Mouse (Mus musculus) brown adipose tissue, adult 24 weeks (tissue): ENCODE data around the gene Atp5l. TPM values are rescaled to one million over a fixed set of nuclear protein-coding genes. Genes with fewer than 3 reads are reported as not detected.
A peak's percentile ranks its signal among the peaks of the same experiment; 100 is the strongest.
"Not testable (repeated sequence)": the region's sequence is repeated elsewhere in the genome, so short reads cannot be mapped to it uniquely, and the experiment has no call there.

Source experiments
- H3K27ac ChIP-seq: fragments of 200-500 bp; replicated peaks from 2 replicates; pipeline ENCODE4 v1.5.1; 2012; ENCODE audit warnings: low read depth, mild to moderate bottlenecking, low read length
- H3K4me1 ChIP-seq: fragments of 200-500 bp; 2 replicates; pipeline ENCODE4 v1.6.1; 2012; ENCODE audit warnings: low read length, mixed read lengths; ENCODE audit not compliant: control insufficient read depth, insufficient read depth, insufficient read length
- H3K4me3 ChIP-seq: fragments of 200-500 bp; 2 replicates; pipeline ENCODE4 v1.5.1; 2012; ENCODE audit warnings: low read depth, mild to moderate bottlenecking, low read length, moderate library complexity; ENCODE audit not compliant: insufficient read depth
- polyA plus RNA-seq: library from polyadenylated mRNA; stranded (reverse); fragments of >200 nt; gene quantifications from 2 replicates; pipeline ENCODE4 v1.2.4, GENCODE M21; 2012; ENCODE audit not compliant: missing spikeins, insufficient read depth, insufficient read length

Atp5l gene
- polyA plus RNA-seq: 2,562 and 2,957 TPM in 2 replicates

GRCm38 (mm10) chr9:44920374-44921122, at the start of gene Atp5l:
TSS of gene Atp5l (minus strand) at chr9:44920742.
- no peaks in the 10 kb centered on the region for H3K4me1 ChIP-seq
- H3K27ac ChIP-seq: peak within 1 kb of the TSS; percentile 98
- peak within 1 kb of the TSS; percentile 99 for H3K4me3 ChIP-seq

- no peak overlapping the region for H3K4me3 ChIP-seq
- 0 out of 2 replicates have a peak, but pooled peaks cover 2% of the 10 kb centered on the region for H3K4me1 ChIP-seq
- no peak overlapping the region for H3K27ac ChIP-seq
Observed at GRCm38 (mm10) chr9:44969450-44969849, 48.9 kb upstream of the Atp5l start.

GRCm38 (mm10) chr9:44967763-44968162, 47.2 kb upstream of the Atp5l start:
- H3K4me3 ChIP-seq, H3K4me1 ChIP-seq, H3K27ac ChIP-seq: not testable (repeated sequence)

GRCm38 (mm10) chr9:44966815-44967242, 46.3 kb upstream of the Atp5l start:
- Histone ChIP-seq H3K4me3 (no peak overlapping the region), H3K27ac (no peak overlapping the region)

GRCm38 (mm10) chr9:44965833-44966466, 45.4 kb upstream of the Atp5l start:
- H3K4me3 ChIP-seq: peak overlapping the region; percentile 64
- peak overlapping the region; percentile 71 for H3K27ac ChIP-seq
- H3K4me1 ChIP-seq: 0 out of 2 replicates have a peak, but pooled peaks cover 2% of the 10 kb centered on the region

More at GRCm38 (mm10) chr9:44966815-44967242, 46.3 kb upstream of the Atp5l start:
- H3K4me1 ChIP-seq: 0 out of 2 replicates have a peak, but pooled peaks cover 2% of the 10 kb centered on the region

- peak within 1 kb of the TSS; percentile 71 for H3K27ac ChIP-seq
- peak within 1 kb of the TSS; percentile 85 for H3K4me3 ChIP-seq
- 0 out of 2 replicates have a peak, but pooled peaks cover 2% of the 10 kb centered on the region for H3K4me1 ChIP-seq
Observed at GRCm38 (mm10) chr9:44965126-44965832, 44.7 kb upstream of the Atp5l start, which contains the start of gene Ube4a. TSS of gene Ube4a (minus strand) at chr9:44965600.

- no peaks in the 10 kb centered on the region for H3K4me1 ChIP-seq
- H3K27ac ChIP-seq: no peak overlapping the region
- no peak overlapping the region for H3K4me3 ChIP-seq
Observed at GRCm38 (mm10) chr9:44954432-44954831, 33.9 kb upstream of the Atp5l start.

- no peak overlapping the region for H3K27ac ChIP-seq
- H3K4me3 ChIP-seq: no peak overlapping the region
- 0 out of 2 replicates have a peak, but pooled peaks cover 3% of the 10 kb centered on the region for H3K4me1 ChIP-seq
Observed at GRCm38 (mm10) chr9:44947836-44948235, 27.3 kb upstream of the Atp5l start.

- Histone ChIP-seq H3K4me1 (0 out of 2 replicates have a peak, but pooled peaks cover 3% of the 10 kb centered on the region), H3K27ac (no peak overlapping the region), H3K4me3 (no peak overlapping the region)
Observed at GRCm38 (mm10) chr9:44946185-44946695, 25.7 kb upstream of the Atp5l start.

GRCm38 (mm10) chr9:44942421-44942820, 21.9 kb upstream of the Atp5l start:
- 0 out of 2 replicates have a peak, but pooled peaks cover 3% of the 10 kb centered on the region for H3K4me1 ChIP-seq
- H3K4me3 ChIP-seq: no peak overlapping the region
- 0 out of 2 replicates have a peak overlapping the region, but pooled peaks have one; percentile 53 for H3K27ac ChIP-seq

- H3K27ac ChIP-seq: no peak overlapping the region
- 0 out of 2 replicates have a peak, but pooled peaks cover 3% of the 10 kb centered on the region for H3K4me1 ChIP-seq
- no peak overlapping the region for H3K4me3 ChIP-seq
Observed at GRCm38 (mm10) chr9:44941756-44942155, 21.2 kb upstream of the Atp5l start.

- Histone ChIP-seq H3K4me1 (no peaks in the 10 kb centered on the region), H3K27ac (no peak overlapping the region), H3K4me3 (no peak overlapping the region)
Observed at GRCm38 (mm10) chr9:44921543-44921942, 1.0 kb upstream of the Atp5l start.

- Histone ChIP-seq H3K27ac (peak overlapping the region; percentile 92), H3K4me1 (no peaks in the 10 kb centered on the region), H3K4me3 (peak overlapping the region; percentile 61)
Observed at GRCm38 (mm10) chr9:44921123-44921468, 554 bp upstream of the Atp5l start.

- Histone ChIP-seq H3K27ac (peak overlapping the region; percentile 98), H3K4me1 (no peaks in the 10 kb centered on the region), H3K4me3 (peak overlapping the region; percentile 99)
Observed at GRCm38 (mm10) chr9:44919606-44920005, 936 bp downstream of the Atp5l start.

GRCm38 (mm10) chr9:44916196-44916595, 4.3 kb downstream of the Atp5l start:
- Histone ChIP-seq H3K4me1 (no peaks in the 10 kb centered on the region), H3K4me3 (no peak overlapping the region), H3K27ac (no peak overlapping the region)
